Mouse (Mus musculus) midbrain, embryonic 13.5 days (tissue): ENCODE measurements around the gene Phf21a. TPM values are rescaled to one million over a fixed set of nuclear protein-coding genes. Genes with fewer than 3 reads are reported as not detected.

Source experiments
- ATAC-seq: fragments of 200-750 bp; cut with Nextera tagmentation; 2 replicates; pipeline ENCODE4 v1.8.0; 2017; ENCODE audit warnings: mild to moderate bottlenecking, moderate TSS enrichment, moderate library complexity
- H3K27ac ChIP-seq: fragments of 300-500 bp; sonication (generic); 2 replicates; pipeline ENCODE4 v1.5.1; 2015; ENCODE audit warnings: inconsistent platforms, mild to moderate bottlenecking, moderate library complexity
- H3K27me3 ChIP-seq: fragments of 300-500 bp; sonication (generic); 2 replicates; pipeline ENCODE4 v1.6.1; 2015; ENCODE audit warnings: mild to moderate bottlenecking, inconsistent platforms
- H3K36me3 ChIP-seq: fragments of 300-500 bp; sonication (generic); 2 replicates; pipeline ENCODE4 v1.6.1; 2015; ENCODE audit warnings: mild to moderate bottlenecking, inconsistent platforms
- H3K4me1 ChIP-seq: fragments of 300-500 bp; sonication (generic); replicated peaks from 2 replicates; pipeline ENCODE4 v1.6.1; 2015; ENCODE audit warnings: inconsistent platforms
- H3K4me2 ChIP-seq: fragments of 300-500 bp; sonication (generic); replicated peaks from 2 replicates; pipeline ENCODE4 v1.6.1; 2015; ENCODE audit warnings: moderate library complexity, mild to moderate bottlenecking, inconsistent platforms
- H3K4me3 ChIP-seq: fragments of 300-500 bp; sonication (generic); replicated peaks from 2 replicates; pipeline ENCODE4 v1.5.1; 2015; ENCODE audit warnings: mild to moderate bottlenecking, inconsistent platforms
- H3K9ac ChIP-seq: fragments of 300-500 bp; sonication (generic); replicated peaks from 2 replicates; pipeline ENCODE4 v1.6.1; 2015; ENCODE audit warnings: mild to moderate bottlenecking, inconsistent platforms
- H3K9me3 ChIP-seq: fragments of 300-500 bp; sonication (generic); 2 replicates; pipeline ENCODE4 v1.6.1; 2016; ENCODE audit warnings: mild to moderate bottlenecking, inconsistent platforms
- WGBS: fragments of 180-500 bp; shearing (Covaris S2); methylation state at CpG from one replicate; pipeline ENCODE4 v1.1.7; 2015; 5-methylcytosine and 5-hydroxymethylcytosine counted together
- polyA plus RNA-seq: library from polyadenylated mRNA; unstranded; fragments of >200 nt; fragmentation: Nextera tagmentation; extraction: Ambion mirVana; gene quantifications from 2 replicates; pipeline ENCODE4 v1.2.1, GENCODE M21; 2015

The Phf21a gene
- polyA plus RNA-seq, 1 experiment from 2014 or later: 48.8 TPM

DNA sequence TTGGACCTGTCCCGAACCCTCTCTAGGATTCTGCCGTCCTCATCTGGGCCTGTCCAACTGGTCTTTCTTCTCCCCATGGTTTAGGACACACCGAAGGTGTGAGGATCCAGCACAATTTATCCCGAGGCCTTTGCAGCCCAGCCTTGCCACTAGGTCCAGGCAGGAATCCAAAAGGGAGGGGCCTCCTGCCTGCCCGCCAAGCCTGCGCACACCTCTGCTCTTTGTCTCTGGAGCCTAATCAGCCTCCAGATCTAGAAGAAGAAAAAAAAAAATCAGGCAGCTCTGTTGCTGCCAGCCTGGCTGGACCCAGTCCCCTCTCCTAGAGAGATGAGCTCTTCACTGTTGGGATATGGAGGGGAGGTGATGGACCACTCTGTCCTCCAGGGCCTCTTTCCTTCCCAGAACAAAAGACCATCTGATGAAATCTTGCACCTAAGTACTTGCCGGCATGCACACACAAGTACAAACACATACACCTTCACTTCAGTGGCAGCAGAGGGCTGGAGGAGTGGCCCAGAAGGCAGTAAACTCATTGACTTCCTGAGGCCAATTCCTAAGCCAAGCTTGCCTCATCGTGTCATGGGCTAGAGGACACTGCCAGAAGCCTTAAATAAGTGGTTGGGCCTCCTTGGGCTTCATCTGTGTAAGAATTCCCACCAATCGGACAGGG lies 280.0 kb downstream of the Phf21a start:
- Histone ChIP-seq H3K9ac (no peak overlapping the region), H3K9me3 (no peaks in the 10 kb centered on the region), H3K27ac (peak overlapping the region; percentile 35; the same call in 1 of the 2 replicates), H3K36me3 (peaks cover 8% of the 10 kb centered on the region), H3K4me2 (0 out of 2 replicates have a peak overlapping the region, but pooled peaks have one; percentile 2), H3K27me3 (peaks cover 35% of the 10 kb centered on the region), H3K4me1 (peaks cover 61% of the 10 kb centered on the region), H3K4me3 (no peak overlapping the region)
- WGBS: 22% methylated on average over 9 of the region's 9 CpGs
- no peak for ATAC-seq

DNA sequence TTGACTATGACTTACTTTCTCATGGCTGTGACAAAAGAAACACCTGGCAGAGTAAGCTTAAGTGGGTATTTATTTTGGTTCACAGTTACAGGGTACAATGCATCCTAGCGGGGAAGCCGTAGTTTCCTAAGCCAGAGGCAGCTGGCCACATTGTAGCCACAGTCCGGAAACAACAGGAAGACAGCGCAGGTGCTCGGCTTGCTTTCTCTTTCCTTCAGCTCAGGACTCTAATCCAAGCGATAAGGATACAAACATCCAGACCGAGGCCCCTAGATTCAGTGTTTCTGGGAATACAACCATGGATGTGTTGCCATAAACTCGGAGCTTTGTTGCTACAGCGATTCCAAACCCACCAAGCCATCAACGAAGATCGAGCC lies 280.5 kb downstream of the Phf21a start:
- Histone ChIP-seq H3K4me2 (peak overlapping the region; percentile 97; the same call in 1 of the 2 replicates), H3K9me3 (no peaks in the 10 kb centered on the region), H3K4me1 (peaks cover 61% of the 10 kb centered on the region), H3K27ac (0 out of 2 replicates have a peak overlapping the region, but pooled peaks have one; percentile 35), H3K36me3 (peaks cover 13% of the 10 kb centered on the region), H3K27me3 (peaks cover 34% of the 10 kb centered on the region), H3K4me3 (no peak overlapping the region), H3K9ac (no peak overlapping the region)
- no peak for ATAC-seq
- 64% methylated on average over 11 of the region's 11 CpGs for WGBS

DNA sequence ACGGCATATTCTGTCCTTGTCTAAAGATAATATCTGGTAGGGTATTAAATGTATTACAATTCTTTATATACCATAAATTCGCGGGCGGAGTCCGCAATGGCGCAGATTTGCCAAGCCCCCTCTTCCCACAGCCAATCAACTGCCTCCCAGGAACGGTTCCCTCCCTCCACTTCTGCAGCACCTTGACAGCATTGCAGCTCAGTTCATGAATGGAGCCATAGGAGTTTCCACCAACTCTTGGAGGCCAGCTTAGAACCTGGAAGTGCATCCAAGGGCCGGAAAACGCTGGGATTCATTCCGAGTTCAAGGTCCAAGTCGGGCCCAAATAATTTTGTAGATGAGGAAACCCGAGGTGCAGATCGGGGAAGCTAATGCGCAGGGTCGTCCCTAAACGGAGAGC lies 281.6 kb downstream of the Phf21a start, which contains the start of the genes Pex16 and Large2:
Gene Pex16 (plus strand): TSS at position 163 of the 400 bp plus-strand sequence.
Gene Large2 (minus strand): TSS at position 356 of the 400 bp plus-strand sequence.
- Histone ChIP-seq H3K27ac (peak within 1 kb of the TSS; percentile 86), H3K4me2 (peak within 1 kb of the TSS; percentile 97), H3K9me3 (no peaks in the 10 kb centered on the region), H3K27me3 (peaks cover 24% of the 10 kb centered on the region), H3K36me3 (peaks cover 24% of the 10 kb centered on the region), H3K4me3 (peak within 1 kb of the TSS; percentile 83), H3K9ac (peak within 1 kb of the TSS; percentile 81), H3K4me1 (peaks cover 61% of the 10 kb centered on the region)
- no peak for ATAC-seq
- 6% methylated on average over 16 of the region's 16 CpGs for WGBS

DNA sequence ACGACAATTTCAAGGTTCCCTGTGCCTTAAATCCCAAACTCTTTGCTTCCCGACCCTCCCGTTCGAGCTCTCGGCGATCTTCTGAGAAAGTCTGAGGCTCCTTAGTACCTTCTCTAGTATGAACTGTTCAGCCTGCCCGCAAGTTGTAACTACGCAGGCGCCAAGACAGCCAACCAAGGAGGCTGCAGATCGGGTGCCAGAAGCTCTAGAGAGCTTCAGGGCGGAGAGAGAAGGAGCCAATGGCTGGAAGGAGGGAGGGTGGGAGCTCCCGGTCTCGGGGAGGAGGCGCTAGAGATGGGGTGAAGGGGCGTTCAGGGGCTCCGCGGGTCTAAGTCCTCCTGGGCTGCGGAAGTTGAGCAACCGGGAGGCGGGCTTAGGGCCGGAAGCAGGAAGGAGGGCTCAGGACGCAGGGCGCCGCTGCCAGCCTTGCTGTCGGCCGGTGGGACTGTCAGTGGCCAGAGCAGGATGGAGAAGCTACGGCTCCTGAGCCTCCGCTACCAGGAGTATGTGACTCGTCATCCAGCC lies 282.2 kb downstream of the Phf21a start:
- under 1% methylated on average over 29 of the region's 29 CpGs for WGBS
- Histone ChIP-seq H3K27me3 (peaks cover 17% of the 10 kb centered on the region), H3K4me2 (peak overlapping the region; percentile 97), H3K36me3 (peaks cover 31% of the 10 kb centered on the region), H3K4me1 (peaks cover 57% of the 10 kb centered on the region), H3K27ac (peak overlapping the region; percentile 86), H3K4me3 (peak overlapping the region; percentile 83), H3K9ac (peak overlapping the region; percentile 81), H3K9me3 (no peaks in the 10 kb centered on the region)
- ATAC-seq: peak; percentile 94

DNA sequence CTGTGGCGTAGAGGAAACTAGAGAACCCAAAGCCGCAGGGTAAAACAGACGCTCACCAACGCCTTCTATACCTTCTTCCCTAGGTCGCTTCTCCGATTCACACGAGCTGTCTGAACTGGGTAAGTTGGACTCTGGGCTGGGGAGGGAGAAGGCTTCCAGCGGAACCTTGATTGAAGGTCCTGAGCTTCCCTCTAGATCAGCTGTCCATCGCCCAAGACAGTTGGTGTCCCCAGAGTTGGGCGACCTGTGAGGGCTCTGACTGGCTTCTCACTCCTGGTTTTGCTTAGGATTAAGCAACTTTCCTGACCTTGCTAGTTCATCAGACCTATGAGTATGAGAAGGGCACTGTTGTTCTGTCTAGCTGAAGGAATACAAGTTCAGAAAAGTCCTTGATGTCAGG lies 282.9 kb downstream of the Phf21a start:
- ATAC-seq: no peak; the same call in 1 of the 2 replicates
- Histone ChIP-seq H3K36me3 (peaks cover 37% of the 10 kb centered on the region), H3K9ac (peak overlapping the region; percentile 81), H3K27me3 (peaks cover 11% of the 10 kb centered on the region), H3K9me3 (no peaks in the 10 kb centered on the region), H3K4me3 (peak overlapping the region; percentile 83), H3K27ac (peak overlapping the region; percentile 86), H3K4me1 (peaks cover 50% of the 10 kb centered on the region), H3K4me2 (peak overlapping the region; percentile 97)
- 19% methylated on average over 10 of the region's 10 CpGs for WGBS

DNA sequence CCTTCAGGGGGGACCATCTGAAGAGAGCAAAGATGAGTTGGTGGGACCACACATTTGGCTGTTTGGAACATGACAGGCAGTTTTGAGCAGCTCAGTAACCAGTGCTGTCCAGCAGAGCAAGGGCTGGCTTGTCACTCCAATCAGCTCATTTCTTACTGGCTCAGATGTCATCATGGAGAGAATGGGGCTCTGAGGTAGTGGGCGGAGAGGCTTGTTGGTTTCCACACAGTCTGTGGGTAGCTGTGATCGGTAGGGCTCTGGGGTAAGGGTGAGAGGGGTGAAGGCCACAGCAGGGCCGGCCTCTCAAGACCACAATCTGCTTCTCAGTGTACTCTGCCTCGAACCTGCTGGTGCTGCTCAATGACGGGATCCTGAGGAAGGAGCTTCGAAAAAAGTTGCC lies 283.4 kb downstream of the Phf21a start:
- Histone ChIP-seq H3K4me1 (peaks cover 45% of the 10 kb centered on the region), H3K27me3 (peaks cover 6% of the 10 kb centered on the region; the same call in 1 of the 2 replicates), H3K4me2 (peak overlapping the region; percentile 97), H3K9me3 (no peaks in the 10 kb centered on the region), H3K36me3 (peaks cover 42% of the 10 kb centered on the region), H3K9ac (peak overlapping the region; percentile 81), H3K4me3 (peak overlapping the region; percentile 83), H3K27ac (no peak overlapping the region)
- WGBS: 82% methylated on average over 6 of the region's 6 CpGs
- ATAC-seq: no peak

DNA sequence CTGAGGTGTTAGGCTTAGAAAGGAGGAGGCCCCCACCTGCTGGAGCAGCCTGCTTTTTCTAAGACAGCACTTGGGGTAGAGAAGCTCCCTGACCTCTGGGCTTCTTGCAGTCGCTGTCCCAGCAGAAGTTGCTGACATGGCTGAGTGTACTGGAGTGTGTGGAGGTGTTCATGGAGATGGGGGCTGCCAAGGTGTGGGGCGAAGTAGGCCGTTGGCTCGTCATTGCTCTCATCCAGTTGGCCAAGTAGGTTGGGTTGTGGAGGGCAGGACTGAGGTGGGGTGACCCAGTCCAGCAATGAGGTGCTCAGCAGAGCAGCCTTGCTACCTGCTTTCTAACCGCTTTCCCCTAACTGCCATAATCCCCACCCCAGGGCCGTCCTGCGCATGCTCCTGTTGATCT lies 284.4 kb downstream of the Phf21a start:
- peaks cover 52% of the 10 kb centered on the region for H3K36me3 ChIP-seq
- H3K27ac ChIP-seq: no peak overlapping the region
- no peak overlapping the region for H3K4me2 ChIP-seq
- ATAC-seq: no peak
- H3K4me1 ChIP-seq: peaks cover 35% of the 10 kb centered on the region
- H3K9ac ChIP-seq: no peak overlapping the region
- H3K9me3 ChIP-seq: no peaks in the 10 kb centered on the region
- H3K4me3 ChIP-seq: no peak overlapping the region
- H3K27me3 ChIP-seq: no peaks in the 10 kb centered on the region
- WGBS: 94% methylated on average over 7 of the region's 7 CpGs

DNA sequence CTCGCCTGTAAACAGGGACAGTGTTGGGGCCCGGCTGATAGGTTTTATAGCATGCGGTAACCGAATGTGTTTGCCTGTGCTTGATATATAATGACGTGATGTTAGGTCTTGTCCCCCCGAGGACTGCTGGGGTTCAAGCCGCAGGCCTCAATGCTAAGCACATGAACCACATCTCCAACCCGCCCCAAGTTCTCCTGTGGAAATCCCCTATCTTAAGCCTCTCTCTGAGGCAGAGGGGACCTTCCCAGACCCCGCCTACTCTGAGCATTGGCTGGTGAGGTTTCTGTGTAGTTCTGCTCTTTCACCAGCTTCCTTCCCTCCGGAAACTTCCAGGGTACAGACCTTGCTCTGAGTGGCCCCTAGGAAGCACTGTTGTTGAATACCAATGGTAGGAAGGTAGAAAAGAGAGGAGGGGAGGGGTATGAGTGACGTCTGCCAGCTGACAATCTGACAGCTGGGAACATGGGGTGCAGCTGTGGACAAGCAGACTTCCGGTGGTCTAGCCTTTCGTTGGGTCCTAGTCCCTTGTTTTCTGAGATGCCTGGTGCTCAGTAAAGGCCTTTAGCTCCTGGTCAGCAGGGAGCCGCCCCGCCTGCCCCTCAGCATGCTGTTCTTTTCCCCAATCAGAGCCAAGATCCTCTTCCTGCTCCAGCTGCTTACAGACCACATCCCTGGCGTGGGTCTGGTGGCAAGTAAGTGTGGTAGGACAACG lies 287.0 kb downstream of the Phf21a start:
- H3K9ac ChIP-seq: 0 out of 2 replicates have a peak overlapping the region, but pooled peaks have one; percentile 14
- no peak overlapping the region for H3K4me2 ChIP-seq
- WGBS: 79% methylated on average over 17 of the region's 17 CpGs
- no peaks in the 10 kb centered on the region for H3K9me3 ChIP-seq
- H3K4me3 ChIP-seq: no peak overlapping the region
- H3K4me1 ChIP-seq: peaks cover 12% of the 10 kb centered on the region
- no peak overlapping the region for H3K27ac ChIP-seq
- no peak for ATAC-seq
- H3K36me3 ChIP-seq: peaks cover 79% of the 10 kb centered on the region
- H3K27me3 ChIP-seq: no peaks in the 10 kb centered on the region

DNA sequence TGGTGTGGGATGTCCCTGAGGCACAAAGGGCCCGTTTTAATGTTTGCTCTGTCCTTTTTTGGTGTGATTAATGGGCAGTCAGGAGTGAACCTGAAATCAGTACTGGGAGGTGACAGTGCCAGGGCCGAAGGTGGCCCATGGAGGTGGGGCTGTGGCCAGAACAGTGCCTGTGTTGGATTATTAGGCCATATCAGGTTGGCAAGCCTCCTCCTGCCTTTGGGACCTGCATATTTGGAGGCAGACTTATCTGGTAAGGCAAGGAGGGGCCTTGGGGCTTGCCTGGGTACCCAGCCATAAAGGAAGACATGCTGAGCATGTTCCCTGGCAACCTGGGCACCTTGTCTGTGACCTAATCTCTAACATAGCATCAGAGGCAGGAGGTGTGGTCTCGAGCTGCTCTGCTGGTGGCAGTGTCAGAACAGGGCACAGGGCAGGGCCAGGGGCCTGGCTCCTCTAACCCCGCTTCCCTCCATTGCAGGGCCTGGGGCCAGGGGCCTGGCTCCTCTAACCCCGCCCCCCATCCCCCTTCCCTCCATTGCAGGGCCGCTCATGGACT lies 287.7 kb downstream of the Phf21a start:
- Histone ChIP-seq H3K27ac (peak overlapping the region; percentile 51; the same call in 1 of the 2 replicates), H3K4me1 (peaks cover 12% of the 10 kb centered on the region), H3K4me3 (no peak overlapping the region), H3K36me3 (peaks cover 85% of the 10 kb centered on the region), H3K9me3 (no peaks in the 10 kb centered on the region), H3K4me2 (no peak overlapping the region), H3K27me3 (no peaks in the 10 kb centered on the region), H3K9ac (0 out of 2 replicates have a peak overlapping the region, but pooled peaks have one; percentile 14)
- WGBS: 76% methylated on average over 6 of the region's 6 CpGs
- ATAC-seq: no peak

DNA sequence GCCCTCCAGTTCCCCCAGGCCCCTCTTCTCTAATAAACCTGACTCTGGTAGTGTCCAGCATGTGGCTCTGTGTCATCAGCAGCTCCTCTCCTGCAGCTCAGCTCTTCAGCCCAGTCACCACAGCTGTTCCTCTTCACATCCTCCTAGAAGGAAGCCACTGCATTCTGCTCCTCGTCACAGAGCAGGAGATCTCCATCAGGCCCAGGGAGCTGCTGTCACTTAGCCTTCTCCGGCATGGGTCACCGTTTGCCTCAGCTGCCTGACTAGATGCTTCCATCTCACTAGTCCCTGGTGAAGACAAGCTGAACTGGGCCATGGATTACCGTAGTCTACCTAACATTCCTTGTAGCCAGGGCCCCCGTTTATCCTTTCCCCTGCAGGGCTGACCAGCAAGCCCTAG lies 288.2 kb downstream of the Phf21a start:
- Histone ChIP-seq H3K4me1 (peaks cover 12% of the 10 kb centered on the region), H3K9me3 (no peaks in the 10 kb centered on the region), H3K36me3 (peaks cover 91% of the 10 kb centered on the region), H3K4me3 (no peak overlapping the region), H3K27ac (peak overlapping the region; percentile 51; the same call in 1 of the 2 replicates), H3K4me2 (no peak overlapping the region), H3K27me3 (no peaks in the 10 kb centered on the region), H3K9ac (no peak overlapping the region)
- 84% methylated on average over 5 of the region's 5 CpGs for WGBS
- ATAC-seq: no peak

DNA sequence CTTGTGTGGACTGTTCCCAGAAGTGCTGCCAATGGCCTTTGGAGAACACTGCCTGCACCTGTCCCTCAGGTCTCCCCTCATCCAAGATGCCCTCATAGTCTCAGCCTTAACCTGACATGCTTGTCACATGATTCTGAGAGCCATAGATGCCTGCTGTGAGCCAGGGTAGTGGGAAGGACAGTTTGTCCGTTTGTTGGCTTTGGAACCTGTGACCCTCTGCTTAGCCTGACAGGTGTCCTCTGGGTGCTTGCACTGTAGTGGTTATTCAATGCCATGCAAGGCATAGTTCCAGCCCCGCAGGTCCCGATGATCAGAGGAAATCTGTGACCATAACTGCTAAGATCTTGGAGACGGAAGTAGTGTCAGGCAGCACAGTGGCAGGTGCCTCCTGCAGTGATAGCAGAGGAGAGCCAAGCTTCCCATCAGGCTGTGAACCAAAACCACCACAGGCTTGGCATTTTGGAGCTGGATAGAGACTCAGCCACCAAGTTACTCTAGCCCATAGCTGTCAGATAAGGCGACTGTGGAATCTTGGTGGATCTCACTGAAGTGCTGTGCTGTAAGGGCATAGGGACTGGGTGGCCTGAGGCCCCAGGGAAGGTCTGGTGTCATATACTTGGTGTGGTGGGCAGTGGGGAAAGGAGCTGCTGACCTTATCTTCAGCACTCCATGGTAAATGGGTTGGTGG lies 289.1 kb downstream of the Phf21a start, which contains the start of gene 1700029I15Rik:
Gene 1700029I15Rik (plus strand): TSS at position 638 of the 688 bp plus-strand sequence.
- peaks cover 100% of the 10 kb centered on the region for H3K36me3 ChIP-seq

More for the DNA sequence above, 289.1 kb downstream of the Phf21a start, which contains the start of gene 1700029I15Rik:
- Histone ChIP-seq H3K4me2 (no peak within 1 kb of the TSS), H3K9ac (no peak within 1 kb of the TSS), H3K27ac (no peak within 1 kb of the TSS), H3K4me3 (no peak within 1 kb of the TSS), H3K27me3 (no peaks in the 10 kb centered on the region), H3K9me3 (no peaks in the 10 kb centered on the region), H3K4me1 (peaks cover 11% of the 10 kb centered on the region; the same call in 1 of the 2 replicates)
- ATAC-seq: no peak
- WGBS: 85% methylated on average over 5 of the region's 5 CpGs
